8 mouse cellular contexts compared by ENCODE assay signal in genomic region chr1:56969364-56970360, GRCm38 (mm10). TPM values are rescaled to one million over a fixed set of nuclear protein-coding genes. Genes with fewer than 3 reads are reported as not detected.
DNase-seq lines count a peak whose midpoint lies in the region; ATAC-seq lines count a peak whose summit lies in the region.

No protein-coding gene starts in this region.

- H3K9me3 ChIP-seq in heart, embryonic 11.5 days (replicated peaks; ENCODE audit: control insufficient read depth, low read length): no peaks in the 10 kb centered on the region
- H3K9me3 ChIP-seq in hindbrain, embryonic 10.5 days: no peaks in the 10 kb centered on the region
- no peaks in the 10 kb centered on the region for H3K9me3 ChIP-seq in limb, embryonic 11.5 days (ENCODE audit: control insufficient read depth, low read length)

- peaks cover 37% of the 10 kb centered on the region for H3K27me3 ChIP-seq in heart, embryonic 11.5 days (ENCODE audit: control insufficient read depth, insufficient read depth, low read length)
- H3K27me3 ChIP-seq in hindbrain, embryonic 10.5 days (ENCODE audit: insufficient read depth, poor library complexity, severe bottlenecking): peaks cover 45% of the 10 kb centered on the region
- H3K27me3 ChIP-seq in limb, embryonic 11.5 days (ENCODE audit: control insufficient read depth, insufficient read depth, low read length): peaks cover 31% of the 10 kb centered on the region

- under 1% methylated on average over 47 of the region's 47 CpGs for WGBS in heart, embryonic 11.5 days (ENCODE audit: insufficient replicate concordance)
- under 1% methylated on average over 47 of the region's 47 CpGs for WGBS in hindbrain, embryonic 10.5 days
- under 1% methylated on average over 47 of the region's 47 CpGs for WGBS in limb, embryonic 11.5 days

- H3K36me3 ChIP-seq in heart, embryonic 11.5 days (ENCODE audit: control insufficient read depth, insufficient read depth, low read length): no peaks in the 10 kb centered on the region
- H3K36me3 ChIP-seq in hindbrain, embryonic 10.5 days: no peaks in the 10 kb centered on the region
- no peaks in the 10 kb centered on the region for H3K36me3 ChIP-seq in limb, embryonic 11.5 days (ENCODE audit: control insufficient read depth, insufficient read depth, low read length)

- peak overlapping the region; percentile 79 for H3K4me2 ChIP-seq in heart, embryonic 11.5 days
- peak overlapping the region; percentile 93 for H3K4me2 ChIP-seq in limb, embryonic 11.5 days (ENCODE audit: low read depth, severe bottlenecking)

- no peak for DNase-seq in heart, postnatal 14 days
- DNase-seq in hindbrain, embryonic 10.5 days (ENCODE audit: low spot score): peak; percentile 34
- peak; percentile 55 for DNase-seq in limb, embryonic 11.5 days (ENCODE audit: low spot score)
- DNase-seq in retina, postnatal 1 day: peak; percentile 28

- H3K4me1 ChIP-seq in heart, embryonic 11.5 days (ENCODE audit: control insufficient read depth, insufficient read depth, low read length): peaks cover 12% of the 10 kb centered on the region
- H3K4me1 ChIP-seq in brown adipose tissue, adult 24 weeks (ENCODE audit: control insufficient read depth, insufficient read depth, insufficient read length, low read length): peaks cover 7% of the 10 kb centered on the region
- peaks cover 35% of the 10 kb centered on the region for H3K4me1 ChIP-seq in hindbrain, embryonic 10.5 days (replicated peaks)
- peaks cover 17% of the 10 kb centered on the region for H3K4me1 ChIP-seq in limb, embryonic 11.5 days (ENCODE audit: control insufficient read depth, insufficient read depth, low read length)

- ATAC-seq in heart, embryonic 11.5 days (replicated peaks; ENCODE audit: insufficient number of reproducible peaks, low FRiP score, low TSS enrichment): no peak
- ATAC-seq in limb, embryonic 11.5 days (ENCODE audit: insufficient number of reproducible peaks, low FRiP score, low TSS enrichment, low read depth): no peak
- no peak for ATAC-seq in megakaryocyte progenitor cell, adult 5-6 weeks (replicated peaks; ENCODE audit: poor library complexity)
- ATAC-seq in monocyte, adult 5-6 weeks (replicated peaks; ENCODE audit: insufficient number of reproducible peaks, low FRiP score, low TSS enrichment, poor library complexity, severe bottlenecking): no peak

- peak overlapping the region; percentile 47 for H3K4me3 ChIP-seq in heart, embryonic 11.5 days (ENCODE audit: low read depth, low read length)
- H3K4me3 ChIP-seq in brown adipose tissue, adult 24 weeks (ENCODE audit: insufficient read depth, low read depth, low read length): peak overlapping the region; percentile 46
- peak overlapping the region; percentile 68 for H3K4me3 ChIP-seq in hindbrain, embryonic 10.5 days
- H3K4me3 ChIP-seq in limb, embryonic 11.5 days (ENCODE audit: low read depth, low read length): peak overlapping the region; percentile 35

- no peak overlapping the region for H3K9ac ChIP-seq in heart, embryonic 11.5 days (ENCODE audit: low read depth, low read length)
- H3K9ac ChIP-seq in limb, embryonic 11.5 days (ENCODE audit: low read length): peak overlapping the region; percentile 17; the same call in 1 of the 2 replicates

- intact Hi-C loops in heart, postnatal 14 days (cut with DNase I): loop anchor here (10.0 kb wide), 1 partner anchor 1745 kb away; the partner anchor contains the start of gene Rftn2

- no peak overlapping the region for H3K27ac ChIP-seq in heart, embryonic 11.5 days (ENCODE audit: low read depth, low read length)
- H3K27ac ChIP-seq in brown adipose tissue, adult 24 weeks (replicated peaks; ENCODE audit: low read depth, low read length): no peak overlapping the region
- peak overlapping the region; percentile 51; the same call in 1 of the 2 replicates for H3K27ac ChIP-seq in hindbrain, embryonic 10.5 days
- H3K27ac ChIP-seq in limb, embryonic 11.5 days (replicated peaks; ENCODE audit: low read depth, low read length): no peak overlapping the region

RNA-seq across cellular contexts. Expression of gene Satb2, which starts 8.8 kb away (rescaled TPM):
- polyA plus RNA-seq in heart, embryonic 11.5 days (2014; fragmentation: Nextera tagmentation; extraction: Ambion mirVana): 0.37 and 0.90 TPM in 2 replicates
- under 1 TPM; 0.49 to 0.69 TPM for total RNA-seq in heart, postnatal 14 days (2021)
- 0.32 and 1.4 TPM in 2 replicates for polyA plus RNA-seq in brown adipose tissue, adult 24 weeks (2012; ENCODE audit: insufficient read depth, insufficient read length, missing spikeins)
- polyA plus RNA-seq in hindbrain, embryonic 10.5 days (2016; fragmentation: Nextera tagmentation; extraction: Ambion mirVana): 0.98 and 1.3 TPM in 2 replicates
- 1.5 and 1.8 TPM in 2 replicates for polyA plus RNA-seq in limb, embryonic 11.5 days (2014; fragmentation: Nextera tagmentation; extraction: Ambion mirVana)
- 0.89 and 1.9 TPM in 2 replicates for total RNA-seq in megakaryocyte progenitor cell, adult 5-6 weeks (2015)
- total RNA-seq in megakaryocyte progenitor cell, adult 5-6 weeks (2017): 0.62 and 0.64 TPM in 2 replicates
- 0.38 to 1.1 TPM (median 0.64 TPM) in 3 replicates for total RNA-seq in monocyte, adult 5-6 weeks (2017)

Comparison
In these comparisons a context has a peak if more than half of its experiments do, and no peak if none do; other contexts are left out.
1. DNase-seq: peak in hindbrain, embryonic 10.5 days (single experiment), limb, embryonic 11.5 days (single experiment) and retina, postnatal 1 day (single experiment); none in heart, postnatal 14 days (0 of 2).
2. Peak in every context shown above with its lines, with median percentiles within 50 percentile points of each other: H3K4me3 ChIP-seq.